8 mouse cellular contexts compared by ENCODE assay signal in the genomic region with DNA sequence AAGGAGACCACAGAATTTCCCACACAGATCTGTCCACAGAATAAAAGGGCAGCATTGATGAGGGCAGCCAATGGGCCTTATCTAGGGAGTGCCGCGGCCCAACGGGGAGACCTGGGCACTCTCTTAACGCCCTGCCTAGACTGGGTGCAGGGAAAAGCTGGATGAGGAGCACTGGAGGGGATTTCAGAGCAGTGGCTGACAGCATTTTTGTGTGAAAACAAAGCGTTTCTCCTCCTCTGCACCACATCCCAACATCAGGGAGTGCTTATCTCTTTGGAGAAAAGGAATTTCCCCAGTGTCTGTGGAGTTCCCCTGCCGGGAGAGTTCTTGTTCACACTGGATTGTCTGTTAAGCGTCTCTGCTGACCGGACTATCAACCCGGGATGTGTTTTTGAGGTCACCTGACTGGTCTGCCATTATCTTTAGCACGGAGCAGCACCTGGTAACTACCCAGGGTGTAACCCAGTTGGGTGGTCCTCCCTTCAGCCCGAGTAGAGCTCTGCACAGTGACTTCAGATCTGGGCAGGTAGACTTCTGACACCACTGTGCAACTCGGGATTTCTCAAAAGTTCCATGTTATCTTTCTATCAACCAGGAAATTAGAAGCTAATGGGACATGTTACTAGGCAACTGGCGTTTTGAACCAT. TPM values are rescaled to one million over a fixed set of nuclear protein-coding genes. Genes with fewer than 3 reads are reported as not detected.
DNase-seq lines count a peak whose midpoint lies in the region; ATAC-seq and TF ChIP-seq lines count a peak whose summit lies in the region.

No protein-coding gene starts in this region.

- H3K4me3 ChIP-seq in forebrain, embryonic 15.5 days, result no peak overlapping the region
- H3K4me3 ChIP-seq in liver, postnatal 0 days (ENCODE audit: low read depth, low read length), result no peak overlapping the region
- H3K4me3 ChIP-seq in left cerebral cortex, adult 2 months, result no peak overlapping the region

- no peaks in the 10 kb centered on the region for H3K27me3 ChIP-seq in forebrain, embryonic 15.5 days
- no peaks in the 10 kb centered on the region for H3K27me3 ChIP-seq in liver, postnatal 0 days (ENCODE audit: insufficient read depth, low read length)

- WGBS in forebrain, embryonic 15.5 days, result 9% methylated on average over 13 of the region's 13 CpGs
- 11% methylated on average over 13 of the region's 13 CpGs for WGBS in liver, postnatal 0 days (ENCODE audit: insufficient replicate concordance)

- H3K4me1 ChIP-seq in forebrain, embryonic 15.5 days, result no peaks in the 10 kb centered on the region; the same call in 1 of the 2 replicates
- peaks cover 5% of the 10 kb centered on the region; the same call in 1 of the 2 replicates for H3K4me1 ChIP-seq in liver, postnatal 0 days (ENCODE audit: insufficient read depth)

- ATAC-seq in forebrain, embryonic 15.5 days (replicated peaks), result peak; percentile 53
- peak; percentile 38; the same call in 1 of the 2 replicates for ATAC-seq in liver, postnatal 0 days

- H3K9ac ChIP-seq in forebrain, embryonic 15.5 days (replicated peaks), result no peak overlapping the region
- H3K9ac ChIP-seq in liver, postnatal 0 days (replicated peaks), result no peak overlapping the region

- H3K4me2 ChIP-seq in forebrain, embryonic 15.5 days (replicated peaks), result peak overlapping the region; percentile 14; the same call in 1 of the 2 replicates
- no peak overlapping the region; the same call in 1 of the 2 replicates for H3K4me2 ChIP-seq in liver, postnatal 0 days (ENCODE audit: low read depth, low read length)

- peak; percentile 12 to 22 for DNase-seq in kidney, postnatal 4 days
- no peak for DNase-seq in kidney, adult 8-10 months
- no peak for DNase-seq in liver, postnatal 0 days
- peak; percentile 46 for DNase-seq in testis, postnatal 10 days (ENCODE audit: low spot score)
- DNase-seq in thymus, postnatal 36 days, result no peak
- no peak for DNase-seq in left cerebral cortex, adult 2 months (ENCODE audit: extremely low spot score in 1 of 2, low spot score in 2 of 2)
- DNase-seq in frontal cortex, adult 2 months (ENCODE audit: extremely low spot score in 1 of 2, low spot score in 1 of 2), result no peak

- no peak overlapping the region for H3K27ac ChIP-seq in forebrain, embryonic 15.5 days (replicated peaks)
- H3K27ac ChIP-seq in liver, postnatal 0 days (ENCODE audit: low read depth), result no peak overlapping the region
- H3K27ac ChIP-seq in left cerebral cortex, adult 2 months, result no peak overlapping the region

- H3K36me3 ChIP-seq in forebrain, embryonic 15.5 days, result no peaks in the 10 kb centered on the region
- no peaks in the 10 kb centered on the region for H3K36me3 ChIP-seq in liver, postnatal 0 days (replicated peaks; ENCODE audit: insufficient read depth, low read length)

- no peaks in the 10 kb centered on the region for H3K9me3 ChIP-seq in forebrain, embryonic 15.5 days
- H3K9me3 ChIP-seq in liver, postnatal 0 days (ENCODE audit: low read length), result no peaks in the 10 kb centered on the region

- intact Hi-C loops in left cerebral cortex, adult 2 months (cut with DNase I), result no loop called here

- no peak for TF ChIP-seq CTCF in liver, postnatal 0 days (IDR thresholded peaks at IDR 0.05; ENCODE audit: low read depth)
- TF ChIP-seq CTCF in left cerebral cortex, adult 2 months (IDR thresholded peaks at IDR 0.05), result no peak

- no peak for TF ChIP-seq EP300 in liver, postnatal 0 days (IDR thresholded peaks at IDR 0.05; ENCODE audit: low read depth)

RNA-seq across cellular contexts. Expression of a gene that starts 50.7 kb away (rescaled TPM):
- 19.6 and 19.7 TPM in 2 replicates for polyA plus RNA-seq in forebrain, embryonic 15.5 days (2015; fragmentation: Nextera tagmentation; extraction: Ambion mirVana)
- 5.0 and 6.6 TPM in 2 replicates for polyA plus RNA-seq in liver, postnatal 0 days (2015; fragmentation: Nextera tagmentation; extraction: Ambion mirVana)
- total RNA-seq in left cerebral cortex, adult 2 months (2021), result 10 to 100 TPM; 55.9 to 71.6 TPM
- polyA plus RNA-seq in frontal cortex, adult 2 months (2012; rRNA removed), result 29.7 and 31.7 TPM in 2 replicates

Comparison
In these comparisons a context has a peak if more than half of its experiments do, and no peak if none do; other contexts are left out.
1. DNase-seq: peak in kidney, postnatal 4 days (2 of 2) and testis, postnatal 10 days (single experiment); none in kidney, adult 8-10 months (0 of 2), liver, postnatal 0 days (single experiment), thymus, postnatal 36 days (0 of 2), left cerebral cortex, adult 2 months (0 of 2) and frontal cortex, adult 2 months (0 of 2).